Mouse (Mus musculus) thymus, adult 2 months (tissue): ENCODE results near the gene Hmg20b. TPM values are rescaled to one million over a fixed set of nuclear protein-coding genes. Genes with fewer than 3 reads are reported as not detected.

ENCODE experiments used
- DNase-seq: peaks from one replicate; pipeline ENCODE4 v3.0.0; 2021
- H3K27ac ChIP-seq: fragments of 200-500 bp; 2 replicates; pipeline ENCODE4 v1.5.1; 2012; ENCODE audit warnings: low read length, control low read depth; ENCODE audit not compliant: control insufficient read depth, insufficient read depth
- H3K27me3 ChIP-seq: fragments of 200-500 bp; 2 replicates; pipeline ENCODE4 v1.6.1; 2012; ENCODE audit warnings: mild to moderate bottlenecking, low read length, moderate library complexity, mixed read lengths; ENCODE audit not compliant: control insufficient read depth, insufficient read depth
- H3K36me3 ChIP-seq: fragments of 200-500 bp; 2 replicates; pipeline ENCODE4 v1.6.1; 2012; ENCODE audit warnings: mild to moderate bottlenecking, low read length, moderate library complexity; ENCODE audit not compliant: control insufficient read depth, insufficient read depth
- H3K4me1 ChIP-seq: fragments of 200-500 bp; replicated peaks from 2 replicates; pipeline ENCODE4 v1.6.1; 2012; ENCODE audit warnings: low read length; ENCODE audit not compliant: control insufficient read depth, insufficient read depth
- H3K4me3 ChIP-seq: fragments of 200-500 bp; 2 replicates; pipeline ENCODE4 v1.5.1; 2012; ENCODE audit warnings: mild to moderate bottlenecking, low read length, control low read depth, moderate library complexity; ENCODE audit not compliant: control insufficient read depth, insufficient read depth
- CTCF ChIP-seq: fragments of 200-500 bp; IDR thresholded peaks from 2 replicates; pipeline ENCODE4 v1.5.1; 2012; ENCODE audit warnings: mild to moderate bottlenecking, control low read depth, low read length, moderate library complexity, borderline replicate concordance; ENCODE audit not compliant: control insufficient read depth, poor library complexity, insufficient read depth; ENCODE audit errors: extremely low read depth
- POLR2A ChIP-seq: fragments of 200-500 bp; IDR thresholded peaks from 2 replicates; pipeline ENCODE4 v1.6.1; 2012; ENCODE audit warnings: mild to moderate bottlenecking, low read length, control low read depth, moderate library complexity; ENCODE audit not compliant: control insufficient read depth, poor library complexity, insufficient read depth; ENCODE audit errors: extremely low read depth
- WGBS: fragments of 180-500 bp; shearing (Covaris S2); methylation state at CpG from one replicate; pipeline ENCODE4 v1.1.7; 2018; 5-methylcytosine and 5-hydroxymethylcytosine counted together
- polyA plus RNA-seq: library from polyadenylated mRNA; depleted of rRNA; stranded (reverse); fragments of >200 nt; gene quantifications from 2 replicates; pipeline ENCODE4 v1.2.3, GENCODE M21; 2012

The Hmg20b gene
- polyA plus RNA-seq, 1 experiment = 199 TPM

DNA sequence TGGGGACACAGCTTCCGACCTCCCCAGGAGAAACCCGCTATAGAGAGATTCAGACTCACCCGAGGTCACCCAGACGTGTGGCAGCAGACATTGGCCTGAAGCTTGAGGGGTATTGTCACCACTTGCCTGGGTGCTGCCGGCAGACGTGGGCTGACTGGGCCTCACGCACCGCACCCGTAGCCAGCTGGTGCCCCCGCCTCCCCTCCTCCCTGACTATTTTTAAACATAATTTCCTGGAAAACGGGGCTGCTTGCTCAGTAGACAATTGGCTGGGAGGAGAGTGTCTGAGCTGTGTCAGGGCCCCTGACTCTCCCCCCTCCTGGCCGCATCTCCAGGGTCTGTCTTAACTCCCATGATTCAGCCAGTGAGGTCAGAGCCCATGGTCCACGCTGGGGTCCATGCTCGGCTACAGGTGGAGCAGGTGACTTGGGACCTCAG is 47.5 kb downstream of the Hmg20b start:
- DNase-seq = no peak

DNA sequence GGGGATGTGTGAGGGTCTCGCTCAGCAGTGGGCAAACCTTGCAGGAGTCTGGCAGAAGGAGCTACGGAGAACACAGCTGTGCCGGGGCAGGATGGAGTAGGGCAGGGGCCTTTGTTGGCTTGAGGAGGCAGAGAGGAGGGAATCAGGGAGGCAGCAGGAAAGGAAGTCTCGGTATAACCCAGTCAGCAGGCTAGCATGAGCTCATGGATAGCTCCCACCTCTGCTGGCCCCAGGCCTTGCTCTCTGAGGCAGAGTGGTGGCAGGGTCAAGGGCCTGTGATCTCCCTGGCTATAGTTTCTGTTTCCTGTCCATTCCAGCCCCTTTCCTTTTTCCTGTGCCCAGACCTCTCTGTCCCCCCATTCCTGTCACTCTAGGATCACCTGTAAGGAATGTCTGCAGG is 48.0 kb downstream of the Hmg20b start:
- WGBS = 61% methylated on average over 4 of the region's 4 CpGs
- Histone ChIP-seq H3K27me3 (no peaks in the 10 kb centered on the region), H3K4me3 (no peak overlapping the region), H3K4me1 (peaks cover 75% of the 10 kb centered on the region), H3K36me3 (peaks cover 17% of the 10 kb centered on the region), H3K27ac (no peak overlapping the region)
- TF ChIP-seq POLR2A (no peak), CTCF (no peak)
- DNase-seq = no peak

More for the DNA sequence above, 47.5 kb downstream of the Hmg20b start:
- 9% methylated on average over 14 of the region's 14 CpGs for WGBS
- H3K4me1 ChIP-seq = peaks cover 70% of the 10 kb centered on the region
- H3K27ac ChIP-seq = 0 out of 2 replicates have a peak overlapping the region, but pooled peaks have one; percentile 12
- TF ChIP-seq POLR2A = no peak
- H3K4me3 ChIP-seq = no peak overlapping the region
- no peaks in the 10 kb centered on the region for H3K27me3 ChIP-seq
- peaks cover 22% of the 10 kb centered on the region for H3K36me3 ChIP-seq

DNA sequence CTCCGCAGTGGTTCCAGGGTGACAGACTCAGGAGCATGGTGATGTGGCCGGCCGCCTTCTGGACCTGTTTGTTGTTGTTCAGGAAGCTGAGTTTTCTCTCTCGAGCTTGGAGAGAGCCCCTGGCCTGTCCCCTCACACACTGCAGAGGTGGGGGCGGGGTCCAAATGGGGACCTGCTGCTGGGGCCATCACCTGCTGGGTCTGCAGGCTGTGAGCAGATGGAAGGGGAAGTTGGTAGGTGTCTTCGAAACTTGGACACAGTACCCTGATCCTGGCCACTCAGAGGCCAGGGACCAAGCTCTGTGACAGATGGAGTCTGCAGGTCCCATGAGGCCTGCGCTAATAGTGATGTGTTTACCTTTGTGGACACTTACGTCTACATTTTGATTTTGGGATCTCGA is 49.0 kb downstream of the Hmg20b start:
- Histone ChIP-seq H3K4me1 (peaks cover 83% of the 10 kb centered on the region), H3K4me3 (no peak overlapping the region), H3K27me3 (no peaks in the 10 kb centered on the region), H3K36me3 (peaks cover 7% of the 10 kb centered on the region), H3K27ac (no peak overlapping the region)
- DNase-seq = no peak
- TF ChIP-seq CTCF (no peak), POLR2A (no peak)
- WGBS = 70% methylated on average over 9 of the region's 9 CpGs

DNA sequence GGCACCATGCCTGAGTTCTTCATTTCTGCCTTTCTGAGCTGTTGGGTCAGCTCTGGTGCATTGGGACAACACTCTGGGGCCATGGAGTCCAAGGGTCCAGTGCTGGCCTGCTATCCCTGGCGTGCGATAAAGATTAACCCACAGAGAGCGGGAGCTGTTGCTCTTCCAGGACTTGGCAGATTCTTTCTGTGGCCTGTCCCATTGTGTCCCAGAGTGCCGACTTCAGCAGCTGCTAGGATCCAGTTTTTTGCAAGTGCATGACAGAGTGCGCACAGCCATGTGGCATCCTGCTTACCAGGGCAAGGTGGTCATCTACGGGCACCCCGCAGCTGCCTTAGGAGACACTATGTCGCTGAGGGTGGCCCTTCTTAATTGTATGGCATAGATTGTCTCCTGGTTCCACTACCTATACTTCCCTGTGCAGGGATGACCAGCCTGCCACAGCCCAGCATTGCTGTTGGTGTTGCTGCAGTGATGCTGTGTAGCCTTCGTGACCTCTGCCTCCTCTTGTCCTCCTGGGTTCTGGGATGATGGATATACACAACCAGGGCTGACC is 49.9 kb downstream of the Hmg20b start:
- Histone ChIP-seq H3K4me1 (peaks cover 92% of the 10 kb centered on the region), H3K27me3 (no peaks in the 10 kb centered on the region), H3K36me3 (no peaks in the 10 kb centered on the region), H3K4me3 (no peak overlapping the region), H3K27ac (no peak overlapping the region)
- WGBS = 91% methylated on average over 9 of the region's 9 CpGs
- no peak for DNase-seq
- TF ChIP-seq POLR2A = no peak
- no peak for TF ChIP-seq CTCF

DNA sequence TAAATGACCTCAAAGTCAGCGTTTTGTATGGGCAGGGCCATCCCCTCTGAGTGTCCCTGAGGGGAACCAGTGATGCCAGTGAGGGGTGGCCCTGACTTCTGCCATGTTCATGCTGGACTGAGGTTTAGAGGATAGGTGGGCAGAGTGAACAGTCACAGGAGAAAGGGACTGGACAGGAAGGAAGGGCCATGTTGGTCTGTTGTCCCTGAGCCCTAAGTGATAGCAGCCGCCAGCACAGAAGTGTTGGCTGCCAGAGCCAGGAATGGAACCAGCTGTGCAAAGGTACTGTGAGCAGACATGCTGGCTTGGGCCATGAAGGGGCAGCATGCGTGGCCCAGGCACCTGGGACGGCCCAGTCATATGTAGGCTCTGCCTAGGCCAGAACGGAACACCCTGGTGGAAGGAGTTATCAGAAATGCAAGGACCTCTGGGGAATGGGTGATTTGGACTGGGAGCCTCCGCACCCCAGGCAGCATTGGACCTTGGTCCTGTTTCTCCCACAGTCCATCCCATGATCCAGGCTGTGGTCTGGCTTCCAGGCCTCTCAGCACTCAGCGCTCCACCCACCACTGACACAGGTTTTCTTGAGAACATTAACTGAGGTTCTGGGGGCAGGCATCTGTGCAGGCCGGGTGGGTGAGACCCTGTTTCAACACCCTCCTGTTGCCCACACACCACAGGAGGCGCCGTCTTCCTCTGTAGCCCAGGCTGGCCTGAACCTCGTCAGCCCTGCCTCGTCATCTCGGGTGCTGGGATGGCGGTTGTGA is 50.5 kb downstream of the Hmg20b start:
- Histone ChIP-seq H3K27me3 (no peaks in the 10 kb centered on the region), H3K36me3 (no peaks in the 10 kb centered on the region), H3K4me3 (no peak overlapping the region), H3K27ac (peak overlapping the region; percentile 93; the same call in 1 of the 2 replicates), H3K4me1 (peaks cover 96% of the 10 kb centered on the region)
- DNase-seq = no peak
- no peak for TF ChIP-seq POLR2A
- no peak for TF ChIP-seq CTCF
- WGBS = 80% methylated on average over 14 of the region's 14 CpGs

DNA sequence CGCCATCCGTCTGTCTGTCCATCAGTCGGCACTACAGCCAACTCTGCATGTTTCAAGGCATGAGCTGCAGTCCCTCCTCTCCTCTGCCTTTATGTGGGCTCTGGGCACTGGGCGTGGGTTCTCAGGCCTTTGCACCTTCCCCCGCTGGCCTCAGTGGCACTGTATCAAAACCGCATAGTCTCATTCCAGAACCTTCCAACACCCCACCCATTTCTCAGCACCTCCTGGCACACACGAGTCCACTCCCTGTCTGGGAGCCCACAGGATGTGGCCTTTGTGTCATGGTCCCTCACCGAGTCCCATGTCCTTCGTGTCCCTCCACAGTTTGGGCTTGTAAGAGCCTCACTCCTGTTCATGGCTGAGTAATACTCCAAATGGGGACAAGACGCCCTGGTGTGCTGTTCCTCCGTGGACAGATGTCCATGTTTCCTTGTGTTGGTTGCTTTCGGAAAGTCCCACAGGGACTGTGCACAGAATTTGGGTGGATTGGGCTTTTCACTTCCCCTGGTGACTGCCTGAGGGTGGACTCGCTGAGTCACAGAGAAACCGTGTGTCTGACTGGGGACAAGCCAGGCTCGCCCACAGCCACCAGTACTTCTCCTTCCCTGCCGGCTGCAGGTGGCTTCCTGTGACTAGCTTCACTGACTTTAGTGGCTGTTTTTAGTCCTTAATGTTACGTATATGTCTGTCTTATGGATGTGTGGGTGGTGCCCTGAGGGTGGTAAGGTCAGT is 51.7 kb downstream of the Hmg20b start:
- Histone ChIP-seq H3K4me3 (peak overlapping the region; percentile 0; the same call in 1 of the 2 replicates), H3K36me3 (no peaks in the 10 kb centered on the region), H3K4me1 (peaks cover 97% of the 10 kb centered on the region), H3K27me3 (no peaks in the 10 kb centered on the region), H3K27ac (peak overlapping the region; percentile 93)
- WGBS = 23% methylated on average over 17 of the region's 17 CpGs
- TF ChIP-seq POLR2A (no peak), CTCF (no peak)
- DNase-seq = peak; percentile 64
